Mouse (Mus musculus) layer of hippocampus, adult 2 months (tissue): ENCODE measurements around the gene Cdc26. TPM values are rescaled to one million over a fixed set of nuclear protein-coding genes. Genes with fewer than 3 reads are reported as not detected.
A peak's percentile ranks its signal among the peaks of the same experiment; 100 is the strongest.

ENCODE experiments used
- DNase-seq, 2 experiments: peaks; one replicate each; pipeline ENCODE4 v3.0.0; 2022; ENCODE audit warnings: low spot score in 2 of 2
- H3K27ac ChIP-seq: fragments of 200-600 bp; 2 replicates; pipeline ENCODE4 v1.8.1; 2022
- H3K4me3 ChIP-seq: fragments of 200-600 bp; 2 replicates; pipeline ENCODE4 v1.8.1; 2022; ENCODE audit warnings: mild to moderate bottlenecking
- CTCF ChIP-seq: fragments of 200-600 bp; conservative IDR thresholded peaks from 2 replicates; pipeline ENCODE4 v1.8.1; 2022; ENCODE audit warnings: antibody characterized with exemption, mild to moderate bottlenecking, moderate library complexity
- long read RNA-seq, 2 experiments: library from polyadenylated mRNA; stranded (forward); transcript quantifications; one replicate each; pipeline ENCODE4 v2.0.0; 2021; ENCODE audit warnings: borderline mapping rate in 2 of 2
- total RNA-seq, 2 experiments: library from RNA; stranded (reverse); gene quantifications; 2 replicates each; pipeline ENCODE4 v1.2.3; 2021

Cdc26 gene
- total RNA-seq = 10 to 100 TPM; 49.0 to 51.3 TPM
- long read RNA-seq, experiment 1, transcript Cdc26-201 (4 exons, 819 nt) = major isoform, 18 of 32 reads
- long read RNA-seq, experiment 1, transcript Cdc26-202 (3 exons, 654 nt) = minor isoform, 12 of 32 reads
- long read RNA-seq, experiment 1, partial matches to known transcripts = 1 of 32 reads
- long read RNA-seq, experiment 1, other reads (novel, unspliced or antisense) = 1 of 32 reads
- long read RNA-seq, experiment 2, transcript Cdc26-202 (3 exons, 654 nt) = minor isoform, 17 of 46 reads
- long read RNA-seq, experiment 2, transcript Cdc26-201 (4 exons, 819 nt) = major isoform, 24 of 46 reads
- long read RNA-seq, experiment 2, partial matches to known transcripts = 2 of 46 reads
- long read RNA-seq, experiment 2, other reads (novel, unspliced or antisense) = 3 of 46 reads

DNA sequence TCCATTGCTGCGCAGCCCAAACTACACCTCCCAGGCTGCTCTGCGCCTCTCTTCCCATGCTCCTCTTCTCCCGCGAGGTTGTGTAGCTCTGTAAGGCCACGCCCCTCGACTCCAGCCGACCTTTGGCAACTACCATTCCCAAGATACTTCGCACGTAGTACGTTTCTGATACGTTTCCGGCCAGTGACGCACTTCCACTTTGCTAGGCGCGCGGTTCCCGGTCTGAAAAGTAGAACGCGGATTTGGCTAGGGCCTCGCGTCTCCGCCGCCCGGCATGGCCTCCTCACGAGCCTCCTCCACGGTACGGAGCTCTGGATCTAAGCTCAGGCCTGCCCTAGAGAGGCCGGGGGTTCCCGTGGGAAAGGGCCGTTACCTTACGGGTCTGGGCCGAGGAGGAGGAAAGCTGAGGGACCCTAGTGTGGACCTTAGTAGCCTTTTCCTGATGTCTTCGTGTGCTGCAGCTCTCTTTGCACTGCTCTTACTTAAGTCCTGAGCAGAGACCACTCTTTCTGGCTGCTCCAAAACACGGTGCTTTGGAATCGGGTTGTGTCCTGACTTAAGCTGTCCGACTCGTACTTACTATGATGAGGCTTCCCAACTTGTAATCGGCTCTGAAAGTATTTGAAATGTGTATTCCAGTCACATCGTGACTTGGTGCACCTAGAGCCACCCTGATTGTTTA lies at the start of gene Cdc26, which contains the start of gene Prpf4:
Gene Cdc26 (minus strand): TSS at position 42 of the 682 bp plus-strand sequence.
Gene Prpf4 (plus strand): TSS at position 197 of the 682 bp plus-strand sequence.
- Histone ChIP-seq H3K4me3 (peak within 1 kb of the TSS; percentile 90), H3K27ac (peak within 1 kb of the TSS; percentile 93)
- peak; percentile 96 to 99 for DNase-seq
- no peak for TF ChIP-seq CTCF

- peak; percentile 83 for TF ChIP-seq CTCF
- DNase-seq = peak in 1 of 2 experiments; percentile 40
- no peak overlapping the region for H3K4me3 ChIP-seq
- H3K27ac ChIP-seq = no peak overlapping the region
Observed at GRCm38 (mm10) chr4:62454995-62455394, 46.6 kb upstream of the Cdc26 start.

DNA sequence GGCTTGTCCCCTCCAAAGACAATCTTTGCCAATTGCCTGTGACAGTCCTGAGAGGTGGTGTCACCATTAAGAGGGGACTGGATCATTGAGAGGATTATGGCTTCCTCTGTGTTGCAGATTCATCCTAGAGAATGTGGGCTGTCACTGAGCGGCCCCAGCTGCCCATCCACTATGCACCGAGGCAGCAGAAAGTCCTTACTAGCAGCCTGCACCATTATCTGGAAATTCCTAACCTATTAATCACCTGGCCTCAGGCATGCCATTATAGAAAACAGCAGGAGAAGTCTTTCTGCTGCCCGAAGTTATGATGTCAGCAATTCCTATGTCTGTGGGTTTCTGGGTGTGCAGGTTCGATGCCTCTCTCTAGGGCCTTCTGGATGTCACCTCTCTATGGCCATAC lies 32.5 kb upstream of the Cdc26 start:
- Histone ChIP-seq H3K4me3 (no peak overlapping the region), H3K27ac (no peak overlapping the region)
- no peak for TF ChIP-seq CTCF
- DNase-seq = no peak

DNA sequence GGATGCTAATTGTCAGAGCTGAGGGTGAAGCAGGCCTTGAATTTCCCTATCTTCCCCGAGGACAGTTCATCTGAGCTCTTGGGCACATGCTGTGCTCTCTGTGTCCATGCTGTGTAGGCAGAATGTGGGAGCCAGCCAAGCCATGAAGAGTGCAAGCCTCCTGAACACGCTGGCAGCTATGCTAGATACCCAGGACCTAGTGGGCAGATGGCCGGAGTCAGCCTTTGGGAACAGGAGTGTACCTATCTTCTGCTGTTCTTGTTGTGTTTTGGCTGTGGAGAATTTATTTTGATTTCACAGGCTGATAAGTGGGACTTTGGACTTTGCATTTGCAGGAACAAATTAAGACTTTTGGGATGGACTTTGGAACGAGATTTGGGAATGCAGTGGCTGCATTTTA lies 32.1 kb upstream of the Cdc26 start:
- H3K27ac ChIP-seq = no peak overlapping the region
- no peak for TF ChIP-seq CTCF

GRCm38 (mm10) chr4:62439793-62440192 lies 31.4 kb upstream of the Cdc26 start:
- DNase-seq = no peak
- Histone ChIP-seq H3K4me3 (no peak overlapping the region), H3K27ac (no peak overlapping the region)
- TF ChIP-seq CTCF = no peak

More for the DNA sequence above, 32.1 kb upstream of the Cdc26 start:
- no peak for DNase-seq
- H3K4me3 ChIP-seq = no peak overlapping the region

DNA sequence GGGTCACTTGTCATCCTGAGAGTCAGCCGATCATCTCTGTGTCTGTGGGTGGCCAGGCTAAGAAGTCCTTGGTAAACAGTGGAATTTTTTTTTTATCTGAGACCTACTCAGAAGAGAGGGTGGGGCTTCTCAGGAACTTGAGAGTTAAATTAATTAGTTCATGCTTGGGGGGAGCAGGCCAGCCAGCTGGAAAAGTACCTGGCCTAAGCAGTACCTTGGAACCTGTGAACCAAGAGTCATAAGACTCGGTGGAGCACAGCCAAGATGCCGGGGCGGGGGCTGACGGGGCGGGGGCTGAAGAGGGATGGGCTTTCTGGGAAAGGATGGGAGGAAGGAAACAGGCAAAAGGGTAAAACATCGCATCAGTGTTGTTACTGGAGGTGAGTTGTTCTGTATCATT lies 29.4 kb upstream of the Cdc26 start:
- no peak overlapping the region for H3K4me3 ChIP-seq
- DNase-seq = no peak
- TF ChIP-seq CTCF = no peak
- no peak overlapping the region for H3K27ac ChIP-seq

DNA sequence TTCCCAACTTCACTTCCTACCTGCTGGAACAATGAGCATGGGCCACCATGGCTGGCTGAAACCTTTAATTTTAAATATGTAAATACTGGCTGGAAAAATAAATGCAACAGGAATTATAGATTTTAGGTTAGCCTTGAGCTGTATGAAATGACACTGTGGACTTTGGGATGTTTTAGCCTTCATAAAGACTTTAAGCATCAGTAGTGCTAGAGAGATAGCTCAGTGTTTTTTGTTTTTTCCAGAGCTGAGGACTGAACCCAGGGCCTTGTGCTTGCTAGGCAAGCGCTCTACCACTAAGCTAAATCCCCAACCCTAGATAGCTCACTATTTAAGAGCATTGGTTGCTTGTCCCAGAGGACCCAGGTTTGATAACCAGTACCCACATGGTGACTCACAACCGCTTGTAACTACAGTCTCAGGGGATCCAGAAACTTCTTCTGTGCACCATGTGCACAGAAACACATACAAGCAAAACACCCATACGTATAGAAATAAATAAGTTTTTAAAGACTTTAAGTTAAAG lies 28.9 kb upstream of the Cdc26 start:
- no peak for TF ChIP-seq CTCF
- no peak overlapping the region for H3K4me3 ChIP-seq
- DNase-seq = no peak
- H3K27ac ChIP-seq = no peak overlapping the region

DNA sequence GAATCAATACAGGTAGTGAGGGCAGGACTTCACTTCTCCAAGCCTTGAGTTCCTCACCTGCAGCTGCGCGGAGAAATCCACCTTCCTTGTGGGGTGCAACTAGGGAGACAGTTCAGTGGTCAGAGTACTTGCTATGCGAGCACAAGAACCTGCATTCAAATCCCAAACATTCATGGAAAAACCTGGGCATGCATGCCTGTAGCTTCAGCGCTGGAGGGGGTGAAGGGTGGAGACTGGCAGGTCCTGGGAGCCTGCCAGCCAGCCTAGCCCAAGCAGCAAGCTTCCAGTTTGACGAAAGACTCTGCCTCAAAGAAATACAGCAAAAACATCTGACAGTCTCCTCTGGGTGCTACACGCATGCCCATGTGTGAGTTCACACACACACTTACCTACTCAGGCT lies 26.6 kb upstream of the Cdc26 start, which contains the start of gene Rnf183:
Gene Rnf183 (minus strand): TSS at position 172 of the 400 bp plus-strand sequence.
- Histone ChIP-seq H3K4me3 (no peak within 1 kb of the TSS), H3K27ac (no peak within 1 kb of the TSS)
- no peak for TF ChIP-seq CTCF
- DNase-seq = no peak

GRCm38 (mm10) chr4:62433939-62434870 lies 25.8 kb upstream of the Cdc26 start:
- DNase-seq = no peak
- no peak overlapping the region for H3K27ac ChIP-seq
- H3K4me3 ChIP-seq = no peak overlapping the region
- TF ChIP-seq CTCF = no peak

- no peak for TF ChIP-seq CTCF
Observed at GRCm38 (mm10) chr4:62431522-62431921, 23.1 kb upstream of the Cdc26 start.

DNA sequence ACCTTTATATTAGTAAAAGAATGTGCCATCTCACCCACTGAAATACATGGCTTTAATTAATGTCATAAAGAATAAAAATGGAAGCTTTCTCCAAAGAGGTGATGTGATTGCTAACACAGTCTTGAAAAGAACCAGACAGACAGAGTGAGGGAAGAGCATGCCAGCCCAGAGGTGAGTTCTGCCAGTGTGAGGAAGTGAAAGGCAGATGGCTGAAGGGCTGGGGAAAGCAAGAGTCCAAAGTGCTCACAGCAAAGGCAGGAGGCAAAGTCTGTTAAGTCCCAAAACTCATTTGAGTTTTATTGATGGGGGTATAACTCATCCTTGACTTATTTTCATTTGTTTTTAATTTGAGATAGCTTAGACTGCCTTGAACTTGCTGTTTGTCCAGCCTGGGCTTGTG lies 22.2 kb upstream of the Cdc26 start:
- no peak for DNase-seq
- Histone ChIP-seq H3K27ac (no peak overlapping the region), H3K4me3 (no peak overlapping the region)
- no peak for TF ChIP-seq CTCF

More at GRCm38 (mm10) chr4:62431522-62431921, 23.1 kb upstream of the Cdc26 start:
- Histone ChIP-seq H3K4me3 (no peak overlapping the region), H3K27ac (no peak overlapping the region)
- DNase-seq = no peak

GRCm38 (mm10) chr4:62429616-62430015 lies 21.2 kb upstream of the Cdc26 start:
- TF ChIP-seq CTCF = no peak
- no peak for DNase-seq
- Histone ChIP-seq H3K4me3 (no peak overlapping the region), H3K27ac (no peak overlapping the region)
